Mouse (Mus musculus): Measurements from ENCODE around the gene Cryzl1. TPM values are rescaled to one million over a fixed set of nuclear protein-coding genes. Genes with fewer than 3 reads are reported as not detected.

Cryzl1 gene
- polyA plus RNA-seq, 1 experiment from 2014 or later: 104 TPM

GRCm38 (mm10) chr16:91704603-91705340, 24.0 kb downstream of the Cryzl1 start:
- no peak for ATAC-seq
- no peak overlapping the region for H3K9ac ChIP-seq (ENCODE audit: low read length)
- no peak overlapping the region for H3K4me2 ChIP-seq (ENCODE audit: low read length)
- H3K9me3 ChIP-seq (replicated peaks; ENCODE audit: control insufficient read depth, low read length): no peaks in the 10 kb centered on the region
- peaks cover 60% of the 10 kb centered on the region for H3K36me3 ChIP-seq (ENCODE audit: control insufficient read depth, insufficient read depth, low read length)
- WGBS: 85% methylated on average over 14 of the region's 14 CpGs
- no peak overlapping the region for H3K4me3 ChIP-seq (ENCODE audit: low read depth, low read length)
- no peak overlapping the region for H3K27ac ChIP-seq (ENCODE audit: low read depth, low read length)
- DNase-seq (ENCODE audit: low spot score): peak; percentile 17
- H3K27me3 ChIP-seq (replicated peaks; ENCODE audit: control insufficient read depth, insufficient read depth, low read length): no peaks in the 10 kb centered on the region
- no peaks in the 10 kb centered on the region for H3K4me1 ChIP-seq (ENCODE audit: control insufficient read depth, insufficient read depth, low read length)

- no peaks in the 10 kb centered on the region for H3K9me3 ChIP-seq (replicated peaks; ENCODE audit: control insufficient read depth, low read length)
- no peak overlapping the region for H3K4me3 ChIP-seq (ENCODE audit: low read depth, low read length)
- no peak overlapping the region for H3K27ac ChIP-seq (ENCODE audit: low read depth, low read length)
- H3K9ac ChIP-seq (ENCODE audit: low read length): no peak overlapping the region
- 47% methylated on average over 3 of the region's 3 CpGs for WGBS
- H3K27me3 ChIP-seq (replicated peaks; ENCODE audit: control insufficient read depth, insufficient read depth, low read length): no peaks in the 10 kb centered on the region
- H3K4me1 ChIP-seq (ENCODE audit: control insufficient read depth, insufficient read depth, low read length): no peaks in the 10 kb centered on the region
- no peak for ATAC-seq
- DNase-seq (ENCODE audit: low spot score): no peak
- H3K36me3 ChIP-seq (ENCODE audit: control insufficient read depth, insufficient read depth, low read length): peaks cover 65% of the 10 kb centered on the region
- no peak overlapping the region for H3K4me2 ChIP-seq (ENCODE audit: low read length)
Observed at GRCm38 (mm10) chr16:91702771-91703188, 26.0 kb downstream of the Cryzl1 start.

GRCm38 (mm10) chr16:91701908-91702307, 26.9 kb downstream of the Cryzl1 start:
- 92% methylated on average over 13 of the region's 13 CpGs for WGBS
- Histone ChIP-seq H3K4me1 (ENCODE audit: control insufficient read depth, insufficient read depth, low read length) (no peaks in the 10 kb centered on the region), H3K4me2 (ENCODE audit: low read length) (no peak overlapping the region), H3K27ac (ENCODE audit: low read depth, low read length) (no peak overlapping the region), H3K4me3 (ENCODE audit: low read depth, low read length) (no peak overlapping the region), H3K9ac (ENCODE audit: low read length) (no peak overlapping the region), H3K27me3 (replicated peaks; ENCODE audit: control insufficient read depth, insufficient read depth, low read length) (no peaks in the 10 kb centered on the region), H3K9me3 (replicated peaks; ENCODE audit: control insufficient read depth, low read length) (no peaks in the 10 kb centered on the region), H3K36me3 (ENCODE audit: control insufficient read depth, insufficient read depth, low read length) (peaks cover 66% of the 10 kb centered on the region)
- ATAC-seq (no peak), DNase-seq (ENCODE audit: low spot score) (no peak)

GRCm38 (mm10) chr16:91698995-91699394, 29.8 kb downstream of the Cryzl1 start:
- no peak for DNase-seq (ENCODE audit: low spot score)
- Histone ChIP-seq H3K9ac (ENCODE audit: low read length) (no peak overlapping the region), H3K36me3 (ENCODE audit: control insufficient read depth, insufficient read depth, low read length) (peaks cover 52% of the 10 kb centered on the region), H3K4me2 (ENCODE audit: low read length) (no peak overlapping the region), H3K9me3 (replicated peaks; ENCODE audit: control insufficient read depth, low read length) (no peaks in the 10 kb centered on the region), H3K4me3 (ENCODE audit: low read depth, low read length) (no peak overlapping the region), H3K27me3 (replicated peaks; ENCODE audit: control insufficient read depth, insufficient read depth, low read length) (no peaks in the 10 kb centered on the region), H3K4me1 (ENCODE audit: control insufficient read depth, insufficient read depth, low read length) (no peaks in the 10 kb centered on the region), H3K27ac (ENCODE audit: low read depth, low read length) (no peak overlapping the region)
- no peak for ATAC-seq
- 82% methylated on average over 1 of the region's 1 CpGs for WGBS

GRCm38 (mm10) chr16:91695108-91695755, 33.5 kb downstream of the Cryzl1 start:
- Histone ChIP-seq H3K4me3 (ENCODE audit: low read depth, low read length) (no peak overlapping the region), H3K4me1 (ENCODE audit: control insufficient read depth, insufficient read depth, low read length) (no peaks in the 10 kb centered on the region), H3K4me2 (ENCODE audit: low read length) (no peak overlapping the region), H3K9me3 (replicated peaks; ENCODE audit: control insufficient read depth, low read length) (no peaks in the 10 kb centered on the region), H3K9ac (ENCODE audit: low read length) (no peak overlapping the region), H3K27me3 (replicated peaks; ENCODE audit: control insufficient read depth, insufficient read depth, low read length) (no peaks in the 10 kb centered on the region), H3K27ac (ENCODE audit: low read depth, low read length) (no peak overlapping the region), H3K36me3 (ENCODE audit: control insufficient read depth, insufficient read depth, low read length) (peaks cover 34% of the 10 kb centered on the region)
- no peak for ATAC-seq
- DNase-seq (ENCODE audit: low spot score): no peak
- WGBS: 77% methylated on average over 8 of the region's 8 CpGs

GRCm38 (mm10) chr16:91694455-91695084, 34.2 kb downstream of the Cryzl1 start:
- Histone ChIP-seq H3K9ac (ENCODE audit: low read length) (no peak overlapping the region), H3K4me2 (ENCODE audit: low read length) (no peak overlapping the region), H3K4me3 (ENCODE audit: low read depth, low read length) (no peak overlapping the region), H3K27me3 (replicated peaks; ENCODE audit: control insufficient read depth, insufficient read depth, low read length) (no peaks in the 10 kb centered on the region), H3K4me1 (ENCODE audit: control insufficient read depth, insufficient read depth, low read length) (no peaks in the 10 kb centered on the region), H3K9me3 (replicated peaks; ENCODE audit: control insufficient read depth, low read length) (no peaks in the 10 kb centered on the region), H3K27ac (ENCODE audit: low read depth, low read length) (no peak overlapping the region), H3K36me3 (ENCODE audit: control insufficient read depth, insufficient read depth, low read length) (peaks cover 32% of the 10 kb centered on the region)
- peak; percentile 93 for ATAC-seq
- peak; percentile 88 for DNase-seq (ENCODE audit: low spot score)
- 32% methylated on average over 14 of the region's 14 CpGs for WGBS

- no peaks in the 10 kb centered on the region for H3K27me3 ChIP-seq (replicated peaks; ENCODE audit: control insufficient read depth, insufficient read depth, low read length)
- 41% methylated on average over 7 of the region's 7 CpGs for WGBS
- no peak overlapping the region for H3K4me3 ChIP-seq (ENCODE audit: low read depth, low read length)
- peaks cover 17% of the 10 kb centered on the region for H3K36me3 ChIP-seq (ENCODE audit: control insufficient read depth, insufficient read depth, low read length)
- DNase-seq (ENCODE audit: low spot score): no peak
- ATAC-seq: no peak
- H3K4me2 ChIP-seq (ENCODE audit: low read length): peak overlapping the region; percentile 26; the same call in 1 of the 2 replicates
- no peak overlapping the region for H3K27ac ChIP-seq (ENCODE audit: low read depth, low read length)
- H3K9ac ChIP-seq (ENCODE audit: low read length): peak overlapping the region; percentile 40; the same call in 1 of the 2 replicates
- peaks cover 8% of the 10 kb centered on the region for H3K4me1 ChIP-seq (ENCODE audit: control insufficient read depth, insufficient read depth, low read length)
- H3K9me3 ChIP-seq (replicated peaks; ENCODE audit: control insufficient read depth, low read length): no peaks in the 10 kb centered on the region
Observed at GRCm38 (mm10) chr16:91689791-91690190, 39.0 kb downstream of the Cryzl1 start.

- Histone ChIP-seq H3K9me3 (replicated peaks; ENCODE audit: control insufficient read depth, low read length) (no peaks in the 10 kb centered on the region), H3K36me3 (ENCODE audit: control insufficient read depth, insufficient read depth, low read length) (peaks cover 27% of the 10 kb centered on the region), H3K9ac (ENCODE audit: low read length) (peak within 1 kb of the TSS; percentile 90), H3K4me2 (ENCODE audit: low read length) (peak within 1 kb of the TSS; percentile 75), H3K27ac (ENCODE audit: low read depth, low read length) (peak within 1 kb of the TSS; percentile 80), H3K4me3 (ENCODE audit: low read depth, low read length) (peak within 1 kb of the TSS; percentile 85), H3K4me1 (ENCODE audit: control insufficient read depth, insufficient read depth, low read length) (peaks cover 8% of the 10 kb centered on the region), H3K27me3 (replicated peaks; ENCODE audit: control insufficient read depth, insufficient read depth, low read length) (no peaks in the 10 kb centered on the region)
- peak; percentile 96 for DNase-seq (ENCODE audit: low spot score)
- ATAC-seq: peak; percentile 100
- under 1% methylated on average over 60 of the region's 71 CpGs for WGBS
Observed at GRCm38 (mm10) chr16:91688619-91689334, 40.0 kb downstream of the Cryzl1 start, which contains the start of gene Donson. Gene Donson (minus strand): TSS chr16:91688770.

Measured in forebrain, embryonic 14.5 days (tissue).